Mouse (Mus musculus): ENCODE results near the gene Tgfbr2.
A peak's percentile ranks its signal among the peaks of the same experiment; 100 is the strongest.

The Tgfbr2 gene

DNA sequence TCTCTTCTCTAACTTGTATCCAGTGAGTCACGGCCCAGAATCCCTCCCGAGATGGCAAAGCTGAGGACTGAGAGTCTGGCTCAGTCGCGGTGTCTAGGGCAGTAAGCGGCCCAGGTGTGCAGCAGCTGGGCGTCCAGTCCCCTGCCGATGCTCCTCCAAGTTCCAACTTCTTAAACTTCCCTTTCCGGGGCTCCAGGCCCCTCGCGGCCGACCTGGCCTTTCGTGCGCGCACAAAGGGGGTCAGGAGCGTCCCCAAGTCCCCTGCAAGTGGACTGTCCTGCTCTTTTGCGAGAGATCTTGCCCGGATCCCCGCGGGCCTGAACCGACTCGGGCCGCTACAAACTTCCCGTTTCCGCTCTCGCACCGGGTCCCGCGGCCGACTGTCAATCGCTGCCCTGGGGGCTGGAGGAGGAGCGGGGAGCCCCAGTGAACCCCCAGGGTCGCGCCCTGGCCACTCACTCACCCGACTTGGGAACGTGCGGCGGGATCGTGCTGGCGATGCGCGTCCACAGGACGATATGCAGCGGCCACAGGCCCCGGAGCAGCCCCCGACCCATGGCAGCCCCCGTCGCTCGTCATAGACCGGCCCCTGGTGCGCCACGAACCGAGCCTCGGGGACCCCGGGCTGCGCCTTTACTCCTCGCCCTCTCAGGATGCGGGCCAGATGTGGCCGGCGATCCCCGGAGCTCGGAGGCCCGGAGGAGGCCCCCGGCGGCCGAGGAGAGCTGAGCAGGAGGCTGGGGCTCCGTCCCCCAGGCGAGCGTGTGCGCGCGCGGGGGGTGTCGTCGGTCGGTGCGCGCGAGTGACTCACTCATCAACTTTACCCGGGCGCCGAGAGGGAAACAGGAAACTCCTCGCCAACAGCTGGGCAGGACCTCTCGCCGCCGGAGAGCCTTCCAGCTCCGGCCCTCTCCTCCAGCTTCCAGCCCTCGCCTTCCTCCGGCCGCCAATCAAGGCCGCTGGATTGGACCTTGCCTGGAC, at the start of gene Tgfbr2:
Tgfbr2 (minus strand) TSS at position 880 of the 981 bp plus-strand sequence.
- peak; percentile 59 for DNase-seq

DNA sequence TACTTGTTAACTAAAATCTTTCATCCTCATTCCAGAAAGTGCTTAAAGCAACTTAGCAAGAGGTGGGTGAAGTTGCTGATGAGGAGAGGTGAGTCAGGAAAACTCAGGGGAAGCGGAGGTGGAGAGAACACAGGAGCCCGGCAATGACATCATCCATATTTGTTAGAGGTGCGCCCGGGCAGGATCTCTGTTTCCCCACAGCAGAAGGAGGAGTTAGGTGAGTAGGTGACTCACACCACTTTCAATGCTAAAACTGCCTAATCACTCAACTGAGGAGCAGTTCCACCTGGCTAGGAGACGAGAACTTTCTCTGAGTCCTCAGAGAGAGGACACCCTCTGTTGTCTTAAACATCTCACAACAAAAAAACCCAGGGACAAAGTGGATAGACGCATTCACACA, 48.2 kb upstream of the Tgfbr2 start:
- DNase-seq: peak; percentile 9

DNA sequence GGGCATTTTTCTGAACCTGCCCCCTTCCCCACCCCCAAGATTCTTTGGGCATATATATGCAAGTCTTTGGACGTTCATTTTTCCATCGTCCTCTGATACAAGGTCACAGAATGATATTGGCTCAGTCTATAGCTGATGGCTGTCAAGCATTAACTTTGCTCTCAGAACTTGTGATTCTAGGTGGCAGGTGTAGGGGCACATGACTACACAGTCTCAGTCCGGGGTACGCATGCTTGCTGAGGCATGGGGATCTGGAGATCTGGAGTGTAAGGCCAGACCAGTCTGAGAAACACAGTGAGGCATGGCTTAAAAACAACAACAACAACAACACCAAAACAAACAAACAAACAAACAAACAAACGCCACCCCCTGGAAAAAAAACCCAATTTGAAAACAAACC, 47.5 kb upstream of the Tgfbr2 start:
- DNase-seq: no peak

DNA sequence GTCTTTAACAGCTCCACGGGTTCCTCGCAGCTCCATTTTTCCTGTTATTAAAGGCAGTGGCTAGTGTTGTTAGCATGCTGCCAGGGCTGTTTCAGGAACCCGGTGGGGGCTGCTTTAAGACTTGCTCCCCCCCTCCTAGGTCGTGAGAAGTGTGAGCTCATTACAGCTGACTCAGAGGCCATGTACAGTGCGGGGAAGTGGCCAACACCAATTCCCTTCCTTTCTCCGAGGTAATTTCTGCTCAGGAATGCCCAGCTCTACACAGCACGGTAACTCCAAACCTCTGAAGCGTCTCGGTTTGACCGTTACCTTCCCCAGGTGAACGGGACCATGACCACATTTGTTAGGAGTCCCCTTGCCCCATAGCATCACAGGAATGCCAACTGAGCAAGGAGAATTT, 46.8 kb upstream of the Tgfbr2 start:
- DNase-seq: no peak

DNA sequence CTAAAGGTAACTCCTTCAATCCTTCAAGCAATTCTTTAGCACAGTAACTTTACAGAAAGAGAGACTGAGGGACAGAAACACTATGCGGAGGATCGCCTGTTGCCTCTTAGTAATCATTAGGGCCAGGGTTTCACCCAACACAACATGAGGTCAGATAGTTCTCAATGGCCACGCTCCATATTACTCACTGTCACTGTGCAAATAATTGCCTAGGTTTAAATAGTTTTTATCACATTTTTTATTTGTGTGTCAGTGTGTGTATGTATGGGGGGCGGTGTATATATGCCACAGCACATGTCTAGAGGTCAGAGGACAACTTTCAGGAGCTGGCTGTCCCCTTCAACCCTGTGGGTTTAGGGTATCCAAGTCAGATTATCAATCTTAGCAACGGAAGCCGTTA, 46.4 kb upstream of the Tgfbr2 start:
- no peak for DNase-seq

DNA sequence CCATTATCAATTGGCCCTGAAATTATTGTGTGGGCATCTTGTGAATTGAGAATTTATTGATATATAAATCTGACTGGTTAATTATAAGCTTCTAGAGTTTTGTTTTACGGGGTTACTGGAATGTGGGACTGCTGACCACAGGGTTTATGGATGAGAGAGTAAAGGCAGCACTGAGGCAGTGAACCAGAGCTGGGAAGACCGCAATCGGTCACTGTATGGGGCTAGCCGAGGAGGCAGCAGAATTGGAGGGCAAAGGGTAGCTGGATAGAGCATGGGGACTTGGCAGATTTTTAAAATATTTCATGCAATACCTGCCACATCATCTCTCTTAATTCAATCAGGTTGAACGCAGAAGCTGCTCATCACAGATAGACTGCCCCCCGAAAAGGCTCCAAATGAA, 45.5 kb upstream of the Tgfbr2 start:
- DNase-seq: no peak

DNA sequence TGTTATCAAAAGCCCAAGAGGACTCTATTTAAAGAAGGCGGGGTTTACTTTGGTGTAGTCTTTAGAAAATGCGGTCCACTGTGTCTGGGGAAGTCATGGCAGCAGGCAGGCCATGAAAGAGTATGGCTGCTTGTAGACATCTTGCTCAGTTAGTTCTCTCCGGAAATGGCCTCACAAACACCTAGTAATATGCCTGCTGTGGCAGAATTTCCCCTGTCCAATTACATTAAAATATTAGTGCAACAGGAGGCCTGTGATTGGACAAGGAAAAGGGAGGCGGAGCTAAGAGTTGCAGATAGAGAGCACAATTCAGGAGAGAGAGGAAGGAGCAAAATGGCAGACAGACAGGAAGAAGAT, 45.0 kb upstream of the Tgfbr2 start:
- DNase-seq: no peak

DNA sequence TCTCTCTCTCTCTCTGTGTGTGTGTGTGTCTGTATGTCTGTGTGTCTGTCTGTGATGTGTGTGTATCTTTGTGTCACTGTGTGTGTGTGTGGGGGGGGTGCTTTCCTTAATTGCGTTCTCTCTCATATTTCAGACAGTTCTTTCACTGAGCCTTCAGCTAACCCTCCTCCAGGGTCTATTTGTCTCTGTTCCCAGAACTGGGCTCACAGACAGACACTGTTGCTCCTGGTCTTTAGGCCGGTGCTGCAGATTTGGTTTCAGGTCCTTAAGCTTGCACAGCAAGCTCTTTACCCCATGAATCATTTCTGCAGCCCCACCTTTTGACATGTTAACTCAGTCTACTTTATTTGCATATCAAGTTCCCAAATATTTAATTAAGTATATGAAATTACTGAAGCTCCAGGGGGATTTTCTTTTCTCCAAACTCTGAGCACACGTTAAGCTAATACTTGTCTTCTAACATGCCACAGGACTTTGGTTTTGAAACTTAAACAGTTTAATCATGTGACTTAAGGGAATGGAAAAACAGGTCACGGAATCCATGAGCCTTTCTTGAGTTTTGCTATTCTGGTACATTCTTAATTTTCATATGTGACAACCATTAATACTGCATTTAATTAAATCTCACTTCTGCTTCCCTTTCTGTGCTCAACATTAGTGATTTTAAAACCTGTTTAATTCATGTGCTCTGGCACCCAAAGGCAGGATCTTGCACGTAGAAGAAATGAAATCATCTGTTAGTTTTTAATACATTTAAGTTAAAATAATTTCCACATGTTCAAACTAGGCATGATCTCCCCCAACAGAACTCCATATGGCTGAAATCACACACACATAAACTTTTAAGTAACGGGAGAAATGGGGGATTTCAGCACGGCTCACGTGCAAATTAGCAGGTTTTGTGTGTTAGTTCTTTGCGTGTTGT, 44.3 kb upstream of the Tgfbr2 start:
- no peak for DNase-seq

DNA sequence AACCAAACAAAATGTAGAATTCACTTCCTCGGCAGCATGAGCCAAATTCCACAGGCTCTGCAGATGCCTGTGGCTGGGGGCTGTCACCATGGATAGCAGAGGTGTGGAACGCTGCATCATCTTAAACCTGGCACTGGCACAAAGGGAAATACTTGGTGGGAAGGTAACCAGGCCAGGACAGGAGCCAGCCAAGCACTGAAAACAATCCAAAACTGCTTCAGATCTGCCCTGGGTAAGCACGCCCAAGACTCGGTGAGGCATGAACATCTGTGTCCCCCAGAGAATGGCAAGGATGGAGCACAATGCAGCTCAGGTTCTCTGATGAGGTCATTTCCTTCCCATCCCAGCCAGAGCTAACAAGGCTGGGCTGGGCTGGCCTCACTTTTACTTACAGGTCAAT, 43.6 kb upstream of the Tgfbr2 start:
- DNase-seq: peak; percentile 16

DNA sequence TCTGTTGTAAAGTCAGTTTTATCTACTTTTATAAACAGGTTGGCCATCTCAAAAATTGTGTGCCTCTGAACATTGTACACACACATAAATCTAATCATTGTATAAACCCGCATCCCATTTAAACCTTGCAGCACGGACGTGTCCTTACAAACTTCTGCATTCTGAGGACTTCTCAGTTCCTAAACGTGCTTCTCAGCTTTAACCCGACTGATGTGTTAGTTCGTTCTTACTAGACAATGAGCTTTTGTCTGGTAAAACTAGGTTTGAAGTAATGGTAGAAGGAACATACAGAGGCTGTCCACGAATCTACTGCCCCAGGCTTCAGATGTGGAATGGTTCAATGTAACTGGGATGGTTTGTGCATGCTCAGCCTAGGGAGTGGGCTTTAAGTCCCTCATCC, 41.9 kb upstream of the Tgfbr2 start:
- no peak for DNase-seq

DNA sequence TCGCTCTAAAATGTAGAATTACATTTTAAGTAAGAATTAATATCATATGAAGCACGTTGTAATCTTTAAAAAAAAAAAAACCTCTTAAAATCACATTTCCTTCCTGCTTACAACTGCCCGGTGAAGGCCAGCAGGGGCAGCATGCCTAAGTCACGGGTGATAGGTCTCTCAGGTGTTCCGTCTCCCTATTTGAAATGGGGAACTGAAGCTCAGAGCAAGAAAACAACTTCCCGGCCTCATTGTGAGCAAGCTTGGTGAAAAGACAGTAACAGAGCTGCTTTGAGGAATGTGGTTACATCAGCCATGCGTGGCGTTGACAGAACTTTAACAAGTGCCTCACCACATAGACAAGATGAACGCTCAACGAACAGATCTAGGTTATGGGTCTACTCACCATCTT, 41.5 kb upstream of the Tgfbr2 start:
- DNase-seq: no peak

DNA sequence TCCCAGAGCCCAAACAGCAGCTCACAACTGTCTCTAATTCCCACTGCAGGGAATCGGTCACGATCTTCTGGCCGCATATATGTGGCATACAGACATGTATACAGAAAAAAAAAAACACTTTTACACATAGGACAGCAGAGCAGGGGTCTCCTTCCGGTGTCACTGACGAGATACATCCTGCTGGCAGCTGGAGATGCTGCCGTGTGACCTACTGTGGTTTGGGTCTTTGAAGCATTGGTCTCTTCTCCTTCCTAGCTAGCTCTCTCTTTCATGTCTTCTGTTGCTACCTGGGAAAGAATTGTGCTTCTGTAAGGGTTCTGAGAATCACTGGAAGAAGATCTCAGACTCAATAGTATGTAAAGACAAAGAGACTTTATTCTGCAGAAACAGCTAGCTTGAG, 39.1 kb upstream of the Tgfbr2 start:
- no peak for DNase-seq

DNA sequence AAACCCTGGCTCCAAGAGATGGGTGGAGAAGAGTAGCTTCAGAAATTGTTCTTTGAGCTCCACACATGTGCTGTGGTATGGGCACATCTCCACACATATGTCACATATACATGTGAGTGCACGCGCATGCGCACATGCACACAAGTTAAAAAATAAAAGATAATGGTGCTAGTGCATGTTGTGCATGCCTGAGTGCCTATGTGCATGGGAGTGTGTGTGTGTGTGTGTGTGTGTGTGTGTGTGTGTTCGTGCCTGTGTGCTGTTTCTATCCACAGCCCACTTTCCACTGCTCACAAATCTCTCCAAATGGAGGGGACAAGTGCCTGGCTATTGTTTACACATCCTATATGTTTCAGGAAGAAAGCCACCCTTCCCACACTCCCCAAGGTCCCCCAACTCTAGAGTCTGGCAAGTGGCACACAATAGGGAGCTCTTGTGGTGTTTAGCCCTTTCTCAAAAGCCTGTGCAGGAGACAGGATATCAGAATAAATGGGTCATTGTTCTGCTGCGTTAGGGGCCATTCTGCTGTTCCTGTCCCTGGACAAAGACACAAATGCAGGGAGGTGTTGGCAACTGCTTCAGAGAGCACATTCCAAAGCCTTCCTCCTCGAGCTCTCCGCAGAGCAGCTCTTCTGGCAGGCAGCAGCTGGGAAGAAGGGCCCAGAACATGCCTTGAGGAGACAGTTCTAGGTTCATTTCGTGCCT, 37.9 kb upstream of the Tgfbr2 start:
- DNase-seq: no peak

DNA sequence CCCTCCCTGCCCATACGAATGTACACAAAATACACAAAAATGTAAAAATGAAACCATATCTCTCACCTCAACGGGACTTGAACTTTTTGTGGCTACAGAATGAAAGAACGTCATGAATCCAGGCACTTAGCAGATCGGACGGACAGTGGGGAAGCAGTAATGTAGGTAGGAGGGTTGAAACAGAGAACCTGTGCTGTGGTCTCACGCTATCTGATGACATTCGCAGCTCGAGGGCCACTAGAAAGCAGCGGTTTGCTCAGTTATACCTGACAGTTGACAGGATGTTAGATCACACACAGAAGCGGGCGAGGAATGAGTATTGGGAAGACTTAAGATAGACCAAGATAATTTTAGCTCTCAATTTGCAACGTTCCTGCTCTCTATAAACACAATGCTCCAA, 36.9 kb upstream of the Tgfbr2 start:
- no peak for DNase-seq

DNA sequence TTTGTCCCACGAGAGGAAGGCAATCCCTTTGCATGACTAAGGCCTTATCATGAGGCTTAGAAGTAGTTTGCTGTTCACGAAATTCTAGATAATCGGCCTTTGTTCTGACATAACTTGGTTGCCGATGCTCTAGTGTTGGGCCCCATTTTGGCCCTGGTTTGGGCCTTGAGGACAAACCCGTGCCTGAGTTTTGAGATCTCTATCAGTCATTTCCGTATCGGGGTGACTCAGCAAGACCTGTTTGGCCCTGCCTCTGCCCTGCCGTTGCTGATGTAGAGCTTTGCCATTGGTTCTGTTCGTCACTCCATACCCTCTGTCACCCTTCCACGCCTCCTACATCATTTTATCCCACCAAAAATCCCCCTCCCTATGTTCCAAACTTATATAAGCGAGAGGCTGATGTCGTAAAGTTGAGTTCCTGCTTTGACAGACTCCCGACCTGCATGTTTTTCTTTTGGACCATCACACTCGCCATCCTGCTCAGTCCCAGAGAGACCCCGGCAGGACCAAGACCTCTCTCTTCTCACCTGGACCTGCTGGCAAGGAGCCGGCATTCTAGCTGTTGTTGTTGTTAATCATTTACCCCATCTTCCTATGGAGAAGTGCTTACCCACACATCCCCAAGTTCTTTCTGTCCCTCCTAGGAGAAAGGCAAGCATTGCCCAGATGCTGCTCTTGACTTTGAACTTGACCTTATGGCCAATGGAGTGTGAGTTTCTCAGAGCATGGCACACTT, 33.2 kb upstream of the Tgfbr2 start:
- DNase-seq: no peak

DNA sequence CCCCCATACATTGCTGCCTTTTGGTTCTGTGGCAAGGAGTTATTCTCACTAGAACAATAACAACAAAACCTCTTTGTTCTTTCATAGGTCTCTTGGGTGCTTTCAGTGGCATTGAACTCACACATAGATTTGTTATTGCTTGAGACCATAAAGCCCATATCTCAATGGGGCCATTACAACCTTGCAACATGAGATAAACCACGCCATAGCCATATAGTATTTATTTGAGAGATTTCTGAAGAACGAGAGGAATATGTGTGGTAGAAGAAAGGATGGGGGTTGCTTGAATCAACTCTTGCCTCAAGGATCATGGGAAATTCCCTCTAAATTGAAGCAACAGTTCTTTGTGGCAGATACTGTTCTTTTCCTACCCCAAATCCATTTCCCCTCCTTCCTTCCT, 31.7 kb upstream of the Tgfbr2 start:
- no peak for DNase-seq

DNA sequence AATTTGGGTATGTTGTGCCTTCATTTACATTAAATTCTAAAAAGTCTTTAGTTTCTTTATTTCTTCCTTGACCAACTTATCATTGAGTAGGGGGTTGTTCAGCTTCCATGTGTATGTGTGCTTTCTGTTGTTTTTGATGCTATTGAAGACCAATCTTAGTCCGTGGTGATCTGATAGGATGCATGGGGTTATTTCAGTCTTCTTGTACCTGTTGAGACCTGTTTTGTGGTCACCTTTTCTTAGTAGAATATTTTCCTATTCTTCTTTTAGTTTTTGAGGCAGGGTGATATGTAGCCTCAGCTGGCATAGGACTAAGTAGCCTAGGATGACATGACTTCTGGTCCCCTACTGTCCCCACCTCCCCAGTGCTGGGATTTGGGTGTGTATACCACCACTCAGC, 28.5 kb upstream of the Tgfbr2 start:
- no peak for DNase-seq

DNA sequence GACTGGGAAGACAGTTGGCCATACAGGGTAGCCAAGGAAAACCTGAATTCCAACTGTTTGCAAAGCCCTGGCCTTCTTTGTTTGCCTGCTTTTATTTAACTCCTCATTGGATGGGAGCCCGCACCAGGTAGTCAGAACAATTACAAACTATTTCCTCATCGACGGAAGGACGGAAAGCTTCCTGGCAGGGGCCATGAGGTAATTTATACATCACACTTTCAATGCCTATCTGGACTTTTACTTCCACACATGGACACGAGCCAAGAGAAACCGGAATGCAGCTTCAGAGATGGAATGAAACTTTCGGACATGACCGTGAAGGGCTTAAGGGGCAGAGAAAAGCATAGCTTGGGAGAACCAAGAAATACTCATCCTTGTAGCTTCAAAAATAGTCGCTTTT, 24.0 kb upstream of the Tgfbr2 start:
- no peak for DNase-seq

DNA sequence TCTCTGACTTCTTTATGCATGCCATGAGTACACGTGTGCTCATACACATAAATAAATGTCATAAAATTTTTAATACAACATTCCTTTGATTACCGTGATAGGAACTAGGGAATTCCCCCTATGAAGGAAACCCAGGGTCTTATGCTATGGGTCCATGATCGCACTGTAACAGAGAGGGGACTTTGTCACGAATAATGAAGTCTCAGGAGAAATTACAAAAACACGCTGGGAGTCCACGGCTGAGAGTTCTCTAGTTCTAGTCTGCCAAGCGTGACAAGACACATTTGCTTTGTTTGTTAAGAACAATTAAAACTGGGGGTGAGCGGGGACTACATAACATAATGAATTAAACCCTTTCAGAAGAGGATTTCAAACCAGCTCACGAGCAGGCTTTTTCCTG, 23.3 kb upstream of the Tgfbr2 start:
- no peak for DNase-seq

DNA sequence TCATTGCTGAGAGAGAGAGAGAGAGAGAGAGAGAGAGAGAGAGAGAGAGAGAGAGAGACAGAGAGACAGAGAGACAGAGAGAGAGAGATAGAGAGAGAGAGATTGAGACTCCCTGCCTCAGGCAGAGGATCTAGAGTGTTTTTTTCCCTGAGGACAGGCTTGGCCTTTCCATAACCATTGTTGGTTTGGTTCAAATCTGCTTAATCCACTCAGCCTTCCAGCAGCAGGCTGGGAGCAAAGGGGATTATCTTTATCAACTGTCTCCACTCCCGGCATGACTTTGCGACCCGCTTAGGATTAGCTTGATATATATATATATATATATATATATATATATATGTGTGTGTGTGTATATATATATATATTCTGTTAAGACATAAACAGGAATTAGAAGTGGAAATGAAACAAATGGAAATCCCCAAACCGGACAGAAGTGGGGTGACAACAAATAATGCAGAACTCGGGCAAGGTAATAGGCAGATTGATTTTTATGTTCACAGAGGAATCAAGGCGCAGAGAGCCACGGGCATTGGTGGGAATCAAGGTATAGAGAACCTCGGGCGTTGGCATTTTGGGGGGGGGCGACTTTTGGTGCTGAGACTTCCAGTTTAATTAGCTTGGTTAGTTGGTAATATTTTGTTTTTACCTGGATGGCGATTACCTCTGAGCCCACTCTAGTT, 22.5 kb upstream of the Tgfbr2 start:
- DNase-seq: no peak

DNA sequence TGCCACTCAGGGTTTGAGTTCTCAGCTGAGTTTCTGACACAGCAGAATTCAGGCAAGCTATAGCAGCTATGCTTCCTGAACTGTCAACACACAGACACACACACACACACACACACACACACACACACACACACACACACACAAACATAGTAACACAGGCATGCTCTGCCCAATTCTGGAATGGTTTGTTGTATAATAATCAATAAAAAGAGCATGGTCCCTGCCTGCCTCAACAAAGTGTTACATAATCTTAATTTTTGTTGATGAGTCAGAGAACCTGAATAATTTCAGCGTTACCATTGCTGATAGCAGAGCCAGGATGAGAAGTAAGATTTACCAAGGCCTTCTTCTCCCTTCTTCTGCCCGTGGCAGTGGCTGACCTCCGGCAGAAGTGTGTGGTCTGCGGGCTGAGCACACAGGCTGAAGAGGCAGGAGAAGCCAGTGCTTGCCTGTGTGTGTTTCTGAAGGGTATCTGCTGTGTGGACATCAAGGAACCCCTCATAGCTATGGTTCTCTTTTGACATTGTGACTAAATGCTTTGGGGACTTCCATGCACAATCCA, 18.8 kb upstream of the Tgfbr2 start:
- no peak for DNase-seq

DNA sequence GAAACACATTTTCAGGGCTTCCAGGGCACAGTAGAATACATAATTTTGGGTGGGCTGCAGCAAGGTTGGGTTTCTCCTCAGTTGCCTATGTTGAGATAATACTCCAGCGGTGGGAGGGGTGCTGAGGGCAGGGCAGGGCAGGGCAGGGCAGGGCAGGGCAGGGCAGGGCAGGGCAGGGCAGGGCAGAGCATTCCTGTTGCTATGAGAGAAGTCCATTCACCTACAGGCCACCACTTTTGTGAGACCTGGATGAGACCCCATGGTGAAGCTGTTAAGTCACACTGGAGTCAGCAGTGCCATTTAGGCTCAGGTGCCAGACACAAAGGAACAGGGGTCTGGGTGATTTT, 18.3 kb upstream of the Tgfbr2 start:
- no peak for DNase-seq
